8 mouse cellular contexts compared by ENCODE assay signal in genomic region chr1:74806360-74807311, GRCm38 (mm10). TPM values are rescaled to one million over a fixed set of nuclear protein-coding genes. Genes with fewer than 3 reads are reported as not detected.
A peak's percentile ranks its signal among the peaks of the same experiment; 100 is the strongest.
DNase-seq lines count a peak whose midpoint lies in the region; ATAC-seq and TF ChIP-seq lines count a peak whose summit lies in the region.

No protein-coding gene starts in this region.

- no peak overlapping the region for H3K4me3 ChIP-seq in liver, adult 2 months (ENCODE audit: insufficient read depth, low read depth, low read length)
- peak overlapping the region; percentile 22 for H3K4me3 ChIP-seq in embryonic facial prominence, embryonic 15.5 days (replicated peaks)
- H3K4me3 ChIP-seq in intestine, embryonic 16.5 days (ENCODE audit: low read length) = peak overlapping the region; percentile 22
- peak overlapping the region; percentile 36 for H3K4me3 ChIP-seq in midbrain, embryonic 15.5 days
- H3K4me3 ChIP-seq in stomach, embryonic 16.5 days (replicated peaks; ENCODE audit: low read length) = peak overlapping the region; percentile 10; the same call in 1 of the 2 replicates

- peak; percentile 42 for TF ChIP-seq CTCF in liver, adult 2 months (IDR thresholded peaks at IDR 0.05; ENCODE audit: low read depth, low read length)

- ATAC-seq in embryonic facial prominence, embryonic 15.5 days (ENCODE audit: insufficient number of reproducible peaks, low FRiP score, low TSS enrichment, low read depth) = peak; percentile 32; the same call in 1 of the 2 replicates
- no peak for ATAC-seq in intestine, embryonic 16.5 days
- peak; percentile 57 for ATAC-seq in midbrain, embryonic 15.5 days (replicated peaks)
- no peak for ATAC-seq in stomach, embryonic 16.5 days (ENCODE audit: insufficient read depth, low FRiP score)

- no peak overlapping the region for H3K27ac ChIP-seq in liver, adult 2 months (replicated peaks; ENCODE audit: insufficient read depth, low read depth, low read length)
- peak overlapping the region; percentile 73 for H3K27ac ChIP-seq in embryonic facial prominence, embryonic 15.5 days (replicated peaks)
- H3K27ac ChIP-seq in intestine, embryonic 16.5 days (ENCODE audit: low read length) = no peak overlapping the region
- H3K27ac ChIP-seq in midbrain, embryonic 15.5 days = peak overlapping the region; percentile 67
- no peak overlapping the region; the same call in 1 of the 2 replicates for H3K27ac ChIP-seq in stomach, embryonic 16.5 days (ENCODE audit: low read length)

- H3K36me3 ChIP-seq in liver, adult 2 months (ENCODE audit: control insufficient read depth, insufficient read depth, low read length) = no peaks in the 10 kb centered on the region
- H3K36me3 ChIP-seq in embryonic facial prominence, embryonic 15.5 days = no peaks in the 10 kb centered on the region
- no peaks in the 10 kb centered on the region for H3K36me3 ChIP-seq in intestine, embryonic 16.5 days (ENCODE audit: control insufficient read depth, insufficient read depth, low read length)
- H3K36me3 ChIP-seq in midbrain, embryonic 15.5 days (replicated peaks) = no peaks in the 10 kb centered on the region
- H3K36me3 ChIP-seq in stomach, embryonic 16.5 days (ENCODE audit: control insufficient read depth, insufficient read depth, low read length) = no peaks in the 10 kb centered on the region

- peak overlapping the region; percentile 46 for H3K4me2 ChIP-seq in embryonic facial prominence, embryonic 15.5 days (replicated peaks)
- peak overlapping the region; percentile 34 for H3K4me2 ChIP-seq in intestine, embryonic 16.5 days (ENCODE audit: low read depth, low read length)
- H3K4me2 ChIP-seq in midbrain, embryonic 15.5 days = peak overlapping the region; percentile 52
- H3K4me2 ChIP-seq in stomach, embryonic 16.5 days (ENCODE audit: low read depth, low read length) = peak overlapping the region; percentile 38

- peaks cover 7% of the 10 kb centered on the region; the same call in 1 of the 2 replicates for H3K27me3 ChIP-seq in liver, adult 2 months (ENCODE audit: control insufficient read depth, insufficient read depth, low read length)
- H3K27me3 ChIP-seq in embryonic facial prominence, embryonic 15.5 days = peaks cover 67% of the 10 kb centered on the region
- peaks cover 71% of the 10 kb centered on the region for H3K27me3 ChIP-seq in intestine, embryonic 16.5 days (replicated peaks; ENCODE audit: control insufficient read depth, insufficient read depth, low read length)
- H3K27me3 ChIP-seq in midbrain, embryonic 15.5 days (replicated peaks) = peaks cover 50% of the 10 kb centered on the region
- peaks cover 76% of the 10 kb centered on the region for H3K27me3 ChIP-seq in stomach, embryonic 16.5 days (ENCODE audit: control insufficient read depth, insufficient read depth, low read length)

- peak; percentile 13 for DNase-seq in liver, adult 2 months (ENCODE audit: extremely low read depth, low read depth, low spot score)
- no peak for DNase-seq in liver
- peak; percentile 76 for DNase-seq in T-cell, adult 2 months (ENCODE audit: low spot score)
- no peak for DNase-seq in gastrocnemius, adult 8-10 months (ENCODE audit: low spot score in 2 of 2)

- H3K9ac ChIP-seq in liver, adult 2 months (ENCODE audit: low read depth, low read length) = no peak overlapping the region
- H3K9ac ChIP-seq in embryonic facial prominence, embryonic 15.5 days = peak overlapping the region; percentile 13; the same call in 1 of the 2 replicates
- no peak overlapping the region; the same call in 1 of the 2 replicates for H3K9ac ChIP-seq in intestine, embryonic 16.5 days (ENCODE audit: low read depth, low read length)
- H3K9ac ChIP-seq in midbrain, embryonic 15.5 days = peak overlapping the region; percentile 6; the same call in 1 of the 2 replicates
- H3K9ac ChIP-seq in stomach, embryonic 16.5 days (ENCODE audit: low read length) = no peak overlapping the region

- H3K79me2 ChIP-seq in liver, adult 2 months (ENCODE audit: control insufficient read depth, insufficient read depth, low read length) = no peaks in the 10 kb centered on the region

- WGBS in liver, adult 2 months = 3% methylated on average over 38 of the region's 38 CpGs
- WGBS in embryonic facial prominence, embryonic 15.5 days = 2% methylated on average over 38 of the region's 38 CpGs
- WGBS in intestine, embryonic 16.5 days = under 1% methylated on average over 38 of the region's 38 CpGs
- WGBS in midbrain, embryonic 15.5 days = under 1% methylated on average over 37 of the region's 38 CpGs
- 2% methylated on average over 35 of the region's 38 CpGs for WGBS in stomach, embryonic 16.5 days

- no peaks in the 10 kb centered on the region for H3K9me3 ChIP-seq in embryonic facial prominence, embryonic 15.5 days (replicated peaks)
- H3K9me3 ChIP-seq in intestine, embryonic 16.5 days (ENCODE audit: control insufficient read depth, low read length) = no peaks in the 10 kb centered on the region
- H3K9me3 ChIP-seq in midbrain, embryonic 15.5 days = no peaks in the 10 kb centered on the region
- H3K9me3 ChIP-seq in stomach, embryonic 16.5 days (replicated peaks; ENCODE audit: control insufficient read depth, low read length) = no peaks in the 10 kb centered on the region

- H3K4me1 ChIP-seq in liver, adult 2 months (ENCODE audit: control insufficient read depth, insufficient read depth, low read length) = peaks cover 7% of the 10 kb centered on the region
- peaks cover 65% of the 10 kb centered on the region for H3K4me1 ChIP-seq in embryonic facial prominence, embryonic 15.5 days
- peaks cover 21% of the 10 kb centered on the region for H3K4me1 ChIP-seq in intestine, embryonic 16.5 days (ENCODE audit: control insufficient read depth, insufficient read depth, low read length)
- H3K4me1 ChIP-seq in midbrain, embryonic 15.5 days = peaks cover 47% of the 10 kb centered on the region
- H3K4me1 ChIP-seq in stomach, embryonic 16.5 days (ENCODE audit: control insufficient read depth, insufficient read depth, low read length) = peaks cover 39% of the 10 kb centered on the region

- no peak for TF ChIP-seq POLR2A in liver, adult 2 months (IDR thresholded peaks at IDR 0.05; ENCODE audit: extremely low read depth, insufficient read depth, low read length)

RNA-seq across cellular contexts. Expression of gene Wnt10a, which starts 15.3 kb away (rescaled TPM):
- total RNA-seq in liver, adult 2 months (2014; rRNA removed) = 1.0 TPM in 1 of 2 replicates, not detected in the other
- polyA plus RNA-seq in liver, adult 2 months (2012; rRNA removed) = not detected in 2 replicates
- 13.3 and 16.3 TPM in 2 replicates for polyA plus RNA-seq in embryonic facial prominence, embryonic 15.5 days (2015; fragmentation: Nextera tagmentation; extraction: Ambion mirVana)
- polyA plus RNA-seq in intestine, embryonic 16.5 days (2015; fragmentation: Nextera tagmentation; extraction: Ambion mirVana) = 0.05 and 0.09 TPM in 2 replicates
- polyA plus RNA-seq in midbrain, embryonic 15.5 days (2015; fragmentation: Nextera tagmentation; extraction: Ambion mirVana) = 0.34 and 0.37 TPM in 2 replicates
- 2.9 and 3.2 TPM in 2 replicates for polyA plus RNA-seq in stomach, embryonic 16.5 days (2015; fragmentation: Nextera tagmentation; extraction: Ambion mirVana)
- under 1 TPM in 1 of 4 experiments, not detected in 3; 0.16 TPM for total RNA-seq in gastrocnemius, adult 8-10 months (2022)

RNA-seq across cellular contexts. Expression of gene Wnt6, which starts 34.9 kb away (rescaled TPM):
- total RNA-seq in liver, adult 2 months (2014; rRNA removed) = not detected in 2 replicates
- polyA plus RNA-seq in liver, adult 2 months (2012; rRNA removed) = 0.05 and 0.28 TPM in 2 replicates
- polyA plus RNA-seq in embryonic facial prominence, embryonic 15.5 days (2015; fragmentation: Nextera tagmentation; extraction: Ambion mirVana) = 37.6 and 40.1 TPM in 2 replicates
- 0.22 and 0.49 TPM in 2 replicates for polyA plus RNA-seq in intestine, embryonic 16.5 days (2015; fragmentation: Nextera tagmentation; extraction: Ambion mirVana)
- 5.6 and 7.2 TPM in 2 replicates for polyA plus RNA-seq in midbrain, embryonic 15.5 days (2015; fragmentation: Nextera tagmentation; extraction: Ambion mirVana)
- 2.4 and 2.8 TPM in 2 replicates for polyA plus RNA-seq in stomach, embryonic 16.5 days (2015; fragmentation: Nextera tagmentation; extraction: Ambion mirVana)
- total RNA-seq in gastrocnemius, adult 8-10 months (2022) = under 1 TPM in 3 of 4 experiments, not detected in 1; 0.27 to 0.72 (median 0.48) TPM

RNA-seq across cellular contexts. Expression of gene Cdk5r2, which starts 48.1 kb away (rescaled TPM):
- not detected in 2 replicates for total RNA-seq in liver, adult 2 months (2014; rRNA removed)
- not detected in 2 replicates for polyA plus RNA-seq in liver, adult 2 months (2012; rRNA removed)
- 0.12 and 0.13 TPM in 2 replicates for polyA plus RNA-seq in embryonic facial prominence, embryonic 15.5 days (2015; fragmentation: Nextera tagmentation; extraction: Ambion mirVana)
- polyA plus RNA-seq in intestine, embryonic 16.5 days (2015; fragmentation: Nextera tagmentation; extraction: Ambion mirVana) = 0.07 and 0.18 TPM in 2 replicates
- 9.1 and 9.7 TPM in 2 replicates for polyA plus RNA-seq in midbrain, embryonic 15.5 days (2015; fragmentation: Nextera tagmentation; extraction: Ambion mirVana)
- polyA plus RNA-seq in stomach, embryonic 16.5 days (2015; fragmentation: Nextera tagmentation; extraction: Ambion mirVana) = 0.06 and 0.20 TPM in 2 replicates
- total RNA-seq in gastrocnemius, adult 8-10 months (2022) = not detected

RNA-seq across cellular contexts. Expression of gene Prkag3, which starts 57.6 kb away (rescaled TPM):
- total RNA-seq in liver, adult 2 months (2014; rRNA removed) = 0.07 and 0.28 TPM in 2 replicates
- polyA plus RNA-seq in liver, adult 2 months (2012; rRNA removed) = 0.02 TPM in 1 of 2 replicates, not detected in the other
- polyA plus RNA-seq in embryonic facial prominence, embryonic 15.5 days (2015; fragmentation: Nextera tagmentation; extraction: Ambion mirVana) = 5.7 and 7.5 TPM in 2 replicates
- polyA plus RNA-seq in intestine, embryonic 16.5 days (2015; fragmentation: Nextera tagmentation; extraction: Ambion mirVana) = 0.15 and 0.17 TPM in 2 replicates
- not detected in 2 replicates for polyA plus RNA-seq in midbrain, embryonic 15.5 days (2015; fragmentation: Nextera tagmentation; extraction: Ambion mirVana)
- 0.31 and 1.8 TPM in 2 replicates for polyA plus RNA-seq in stomach, embryonic 16.5 days (2015; fragmentation: Nextera tagmentation; extraction: Ambion mirVana)
- 100 to 1,000 TPM in 3 of 4 experiments, 10 to 100 TPM in 1; 76.0 to 167 (median 125) TPM for total RNA-seq in gastrocnemius, adult 8-10 months (2022)

Comparison
In these comparisons a context has a peak if more than half of its experiments do, and no peak if none do; other contexts are left out.
1. DNase-seq: peak in liver, adult 2 months (single experiment) and T-cell, adult 2 months (single experiment); none in liver (single experiment) and gastrocnemius, adult 8-10 months (0 of 2).
2. H3K27ac ChIP-seq: peak in embryonic facial prominence, embryonic 15.5 days (single experiment) and midbrain, embryonic 15.5 days (single experiment); none in liver, adult 2 months (single experiment), intestine, embryonic 16.5 days (single experiment) and stomach, embryonic 16.5 days (single experiment).
3. H3K9ac ChIP-seq: peak in embryonic facial prominence, embryonic 15.5 days (single experiment) and midbrain, embryonic 15.5 days (single experiment); none in liver, adult 2 months (single experiment), intestine, embryonic 16.5 days (single experiment) and stomach, embryonic 16.5 days (single experiment).
4. ATAC-seq: peak in embryonic facial prominence, embryonic 15.5 days (single experiment) and midbrain, embryonic 15.5 days (single experiment); none in intestine, embryonic 16.5 days (single experiment) and stomach, embryonic 16.5 days (single experiment).
5. Peak in every context shown above with its lines, with median percentiles within 50 percentile points of each other: H3K4me2 ChIP-seq.